Mouse (Mus musculus) CH12.LX (cell line): ENCODE results near the gene Arhgap25. TPM values are rescaled to one million over a fixed set of nuclear protein-coding genes. Genes with fewer than 3 reads are reported as not detected.

Source experiments
- DNase-seq: peaks from one replicate; pipeline ENCODE4 v3.0.0-alpha.2; 2013; ENCODE audit errors: extremely low read depth
- H3K27ac ChIP-seq: 2 replicates; pipeline ENCODE4 v1.5.1; 2012; ENCODE audit warnings: low read depth, mild to moderate bottlenecking, control low read depth, moderate library complexity; ENCODE audit not compliant: insufficient read depth
- H3K27me3 ChIP-seq: replicated peaks from 2 replicates; pipeline ENCODE3; 2012; ENCODE audit warnings: inconsistent platforms
- H3K36me3 ChIP-seq, 2 experiments: replicated peaks in 1 of 2; 2 replicates each; pipeline versions ENCODE3 to v1.6.1; 2012; ENCODE audit warnings: inconsistent platforms in 1 of 2, low read length in 1 of 2, mild to moderate bottlenecking in 1 of 2, mixed read lengths in 1 of 2, moderate library complexity in 1 of 2; ENCODE audit not compliant: control insufficient read depth in 1 of 2, insufficient read depth in 1 of 2
- H3K4me1 ChIP-seq, 2 experiments: 2 replicates each; pipeline ENCODE4 v1.6.1; 2012; ENCODE audit warnings: inconsistent platforms in 1 of 2, moderate library complexity in 1 of 2; ENCODE audit not compliant: insufficient read depth in 2 of 2, control insufficient read depth in 1 of 2
- H3K4me2 ChIP-seq: 2 replicates; pipeline ENCODE4 v1.6.1; 2012; ENCODE audit warnings: low read depth, mild to moderate bottlenecking, control low read depth; ENCODE audit not compliant: poor library complexity, insufficient read depth, severe bottlenecking
- H3K4me3 ChIP-seq, 3 experiments: fragments of 150-350 bp in 1 of 3; sonication (generic) in 1 of 3; replicated peaks in 1 of 3; 2 replicates each; pipeline versions ENCODE3 to v1.5.1; 2011 to 2012; ENCODE audit warnings: low read depth in 2 of 3, low read length in 2 of 3, mild to moderate bottlenecking in 2 of 3, moderate library complexity in 2 of 3, control low read depth in 1 of 3, improper control_type of control experiment in 1 of 3, inconsistent platforms in 1 of 3, mixed read lengths in 1 of 3; ENCODE audit not compliant: poor library complexity in 1 of 3
- H3K79me2 ChIP-seq: replicated peaks from 2 replicates; pipeline ENCODE4 v1.6.1; 2012; ENCODE audit warnings: mild to moderate bottlenecking, moderate library complexity; ENCODE audit not compliant: control insufficient read depth, poor library complexity, insufficient read depth, severe bottlenecking; ENCODE audit errors: extremely low read depth
- H3K9ac ChIP-seq: 2 replicates; pipeline ENCODE4 v1.6.1; 2012; ENCODE audit warnings: low read depth, mild to moderate bottlenecking, control low read depth, moderate library complexity; ENCODE audit not compliant: insufficient read depth
- H3K9me3 ChIP-seq: replicated peaks from 2 replicates; pipeline ENCODE3; 2012; ENCODE audit warnings: low read length, inconsistent platforms, mixed read lengths
- BHLHE40 ChIP-seq: IDR thresholded peaks from 2 replicates; pipeline ENCODE4 v1.6.1; 2011; ENCODE audit warnings: mild to moderate bottlenecking, low read depth, low read length, improper control_type of control experiment
- CHD1 ChIP-seq: IDR thresholded peaks from 2 replicates; pipeline ENCODE4 v1.6.1; 2012; ENCODE audit warnings: low read depth, low read length, improper control_type of control experiment, inconsistent platforms
- E2F4 ChIP-seq: IDR thresholded peaks from 2 replicates; pipeline ENCODE4 v1.6.1; 2011; ENCODE audit warnings: low read depth, low read length, improper control_type of control experiment; ENCODE audit not compliant: insufficient replicate concordance
- ELF1 ChIP-seq: IDR thresholded peaks from 2 replicates; pipeline ENCODE4 v1.6.1; 2014; ENCODE audit warnings: low read depth, mild to moderate bottlenecking, inconsistent platforms, low read length, improper control_type of control experiment
- ETS1 ChIP-seq: conservative IDR thresholded peaks from 2 replicates; pipeline ENCODE4 v1.6.1; 2012; ENCODE audit warnings: low read depth, mild to moderate bottlenecking, inconsistent platforms, low read length, improper control_type of control experiment, moderate library complexity
- HCFC1 ChIP-seq: IDR thresholded peaks from 2 replicates; pipeline ENCODE4 v1.6.1; 2012; ENCODE audit warnings: low read depth, mild to moderate bottlenecking, inconsistent platforms, low read length, improper control_type of control experiment
- IRF4 ChIP-seq: IDR thresholded peaks from 2 replicates; pipeline ENCODE4 v1.6.1; 2014; ENCODE audit warnings: low read depth, mild to moderate bottlenecking, inconsistent platforms, low read length, improper control_type of control experiment
- JUND ChIP-seq: conservative IDR thresholded peaks from 2 replicates; pipeline ENCODE4 v1.6.1; 2011; ENCODE audit warnings: low read depth, low read length, improper control_type of control experiment
- MAFK ChIP-seq: IDR thresholded peaks from 2 replicates; pipeline ENCODE4 v1.6.1; 2011; ENCODE audit warnings: low read length, improper control_type of control experiment; ENCODE audit not compliant: insufficient replicate concordance
- MAX ChIP-seq: IDR thresholded peaks from 2 replicates; pipeline ENCODE4 v1.6.1; 2011; ENCODE audit warnings: low read length, improper control_type of control experiment
- MEF2A ChIP-seq: IDR thresholded peaks from 2 replicates; pipeline ENCODE4 v1.6.1; 2014; ENCODE audit warnings: low read depth, mild to moderate bottlenecking, inconsistent platforms, low read length, improper control_type of control experiment, borderline replicate concordance
- MYC ChIP-seq: IDR thresholded peaks from 2 replicates; pipeline ENCODE4 v1.6.1; 2011; ENCODE audit warnings: low read depth, mild to moderate bottlenecking, improper control_type of control experiment, low read length
- NELFE ChIP-seq: IDR thresholded peaks from 2 replicates; pipeline ENCODE4 v1.6.1; 2011; ENCODE audit warnings: low read depth, low read length, improper control_type of control experiment
- NRF1 ChIP-seq: IDR thresholded peaks from 2 replicates; pipeline ENCODE4 v1.6.1; 2014; ENCODE audit warnings: low read depth, mild to moderate bottlenecking, inconsistent platforms, low read length, improper control_type of control experiment, moderate library complexity
- POLR2A ChIP-seq: IDR thresholded peaks from 2 replicates; pipeline ENCODE4 v1.6.1; 2011; ENCODE audit warnings: low read depth, mild to moderate bottlenecking, improper control_type of control experiment, low read length
- SIN3A ChIP-seq: IDR thresholded peaks from 2 replicates; pipeline ENCODE4 v1.6.1; 2012; ENCODE audit warnings: low read length, improper control_type of control experiment, inconsistent platforms
- TBP ChIP-seq: conservative IDR thresholded peaks from 2 replicates; pipeline ENCODE4 v1.6.1; 2011; ENCODE audit warnings: low read depth, low read length, improper control_type of control experiment
- TCF12 ChIP-seq: IDR thresholded peaks from 2 replicates; pipeline ENCODE4 v1.6.1; 2014; ENCODE audit warnings: low read depth, mild to moderate bottlenecking, inconsistent platforms, low read length, improper control_type of control experiment
- UBTF ChIP-seq: IDR thresholded peaks from 2 replicates; pipeline ENCODE4 v1.6.1; 2012; ENCODE audit warnings: low read depth, mild to moderate bottlenecking, inconsistent platforms, low read length, improper control_type of control experiment, moderate library complexity
- ZC3H11A ChIP-seq: IDR thresholded peaks from 2 replicates; pipeline ENCODE4 v1.6.1; 2012; ENCODE audit warnings: low read depth, mild to moderate bottlenecking, inconsistent platforms, low read length, improper control_type of control experiment
- ZKSCAN1 ChIP-seq: IDR thresholded peaks from 2 replicates; pipeline ENCODE4 v1.6.1; 2012; ENCODE audit warnings: low read depth, inconsistent platforms, low read length, improper control_type of control experiment, borderline replicate concordance
- ZMIZ1 ChIP-seq: IDR thresholded peaks from 2 replicates; pipeline ENCODE4 v1.6.1; 2012; ENCODE audit warnings: low read depth, mild to moderate bottlenecking, inconsistent platforms, low read length, improper control_type of control experiment
- dilution Hi-C: fragments of 300-500 bp; cut with MboI; formaldehyde crosslinking; loops from 2 replicates; pipeline ENCODE4 v1.14.3; 2020; ENCODE audit warnings: low sequenced_read_pairs; ENCODE audit not compliant: extremely low pct_unique_long_range_greater_than_20kb, extremely low pct_ligation_motif_present
- in situ Hi-C: fragments of 300-500 bp; cut with MboI; formaldehyde crosslinking; loops from 3 replicates; pipeline ENCODE4 v1.14.3; 2019; ENCODE audit warnings: low sequenced_read_pairs, low pct_ligation_motif_present, low pct_unique_long_range_greater_than_20kb, mixed read lengths
- polyA plus RNA-seq: library from polyadenylated mRNA; unstranded; fragments of >175 nt; gene quantifications from 2 replicates; pipeline ENCODE4 v1.2.1, GENCODE M21; 2012; ENCODE audit warnings: low read depth; ENCODE audit not compliant: insufficient read length
- total RNA-seq, 2 experiments: library from RNA; depleted of rRNA; stranded (reverse); fragments of 300-350 nt in 1 of 2; fragments of >200 nt in 1 of 2; gene quantifications; 2 replicates each; pipeline ENCODE4 v1.2.3; 2012 to 2014

Gene Arhgap25
- total and polyA plus RNA-seq, 3 experiments: 11.7 to 16.5 (median 12.5) TPM

DNA sequence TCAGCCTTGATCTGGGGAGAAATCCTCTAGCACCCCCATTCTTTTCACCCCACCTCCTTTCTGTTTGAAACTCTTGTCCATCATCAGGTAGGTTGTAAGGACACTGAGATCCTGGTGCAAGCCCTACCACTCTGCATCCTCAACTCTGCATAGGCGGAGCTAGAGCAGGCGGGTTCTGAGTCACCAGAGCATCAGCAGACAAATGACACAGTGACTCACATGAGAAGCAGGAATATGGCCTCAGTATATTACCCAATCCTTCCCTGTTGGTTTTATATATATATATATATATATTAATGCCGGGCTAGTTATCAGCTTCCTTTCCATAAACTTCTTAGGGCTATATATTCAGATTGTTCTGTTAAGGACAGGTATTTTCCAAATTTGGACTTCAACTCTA, 97.3 kb downstream of the Arhgap25 start:
- Histone ChIP-seq H3K36me3 (no peaks in the 10 kb centered on the region), H3K79me2 (no peaks in the 10 kb centered on the region), H3K9me3 (peaks cover 7% of the 10 kb centered on the region), H3K4me3 (no peak overlapping the region), H3K4me2 (no peak overlapping the region), H3K4me1 (no peaks in the 10 kb centered on the region), H3K9ac (no peak overlapping the region), H3K27ac (no peak overlapping the region), H3K27me3 (no peaks in the 10 kb centered on the region)
- dilution Hi-C loops: no loop called here
- no peak for TF ChIP-seq CHD1
- no peak for TF ChIP-seq SIN3A
- TF ChIP-seq MAX: no peak
- TF ChIP-seq TCF12: no peak
- no peak for TF ChIP-seq JUND
- in situ Hi-C loops: no loop called here
- no peak for DNase-seq

DNA sequence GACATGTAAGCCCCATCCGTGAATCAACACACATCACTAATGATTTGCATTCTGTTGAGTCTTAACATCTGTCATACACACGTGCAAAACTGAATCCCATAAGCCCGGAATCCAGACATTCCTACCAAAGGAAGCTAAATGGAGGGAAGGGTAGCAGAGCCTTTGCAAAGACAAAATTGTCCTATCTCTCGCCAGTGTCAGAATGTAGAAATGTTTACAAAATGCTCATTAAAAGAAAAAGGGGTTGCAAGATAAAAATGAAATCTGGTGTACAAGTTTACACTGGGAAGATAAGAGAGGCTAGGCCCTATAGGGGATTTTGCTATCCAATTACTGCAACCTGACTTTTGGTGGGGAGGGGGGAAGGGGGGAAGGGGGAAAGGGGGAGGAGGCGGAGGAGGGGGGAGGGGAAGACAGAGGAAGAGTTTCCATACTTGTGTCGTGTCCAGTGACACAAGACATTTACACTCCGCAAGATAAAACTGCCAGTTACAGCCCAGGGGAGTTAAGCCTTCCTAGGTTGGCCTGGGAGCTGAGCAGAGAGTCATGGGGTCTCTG, 104.5 kb downstream of the Arhgap25 start, which contains the start of gene Bmp10:
Bmp10 (plus strand) TSS at position 508 of the 558 bp plus-strand sequence.
- Histone ChIP-seq H3K9me3 (peaks cover 2% of the 10 kb centered on the region), H3K4me1 (0 out of 4 replicates have a peak, but pooled peaks cover 0 to 2% of the 10 kb centered on the region in 2 experiments), H3K36me3 (no peaks in the 10 kb centered on the region), H3K9ac (no peak within 1 kb of the TSS), H3K27ac (no peak within 1 kb of the TSS), H3K4me3 (no peak within 1 kb of the TSS), H3K27me3 (no peaks in the 10 kb centered on the region), H3K4me2 (no peak within 1 kb of the TSS), H3K79me2 (no peaks in the 10 kb centered on the region)
- dilution Hi-C loops: no loop called here
- TF ChIP-seq MEF2A (no peak), ETS1 (no peak), MAFK (no peak), NRF1 (no peak), TCF12 (no peak), E2F4 (no peak)
- DNase-seq: no peak
- in situ Hi-C loops: no loop called here

DNA sequence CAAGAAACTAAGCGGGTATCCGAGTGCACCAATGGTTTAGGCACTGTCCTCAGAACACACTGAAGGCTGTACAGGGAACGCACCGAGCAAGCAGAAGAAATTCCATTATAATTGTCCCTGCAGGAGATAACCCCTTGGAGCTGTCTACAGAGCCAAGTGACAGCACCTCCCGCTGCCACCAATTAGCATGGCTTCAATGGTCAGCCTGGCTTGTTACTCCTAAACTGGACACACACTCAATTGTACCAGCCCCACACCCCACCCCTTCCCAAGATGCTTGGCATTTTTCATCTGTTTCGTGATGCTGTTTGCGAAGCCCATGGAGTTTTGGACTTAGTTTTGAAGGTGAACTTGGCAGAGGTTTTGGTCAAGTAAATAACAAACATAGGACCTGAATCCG, 105.4 kb downstream of the Arhgap25 start:
- H3K27me3 ChIP-seq: no peaks in the 10 kb centered on the region
- no peak overlapping the region for H3K9ac ChIP-seq
- in situ Hi-C loops (no loop called here), dilution Hi-C loops (no loop called here)
- no peak for DNase-seq
- no peaks in the 10 kb centered on the region for H3K9me3 ChIP-seq
- no peak overlapping the region for H3K4me2 ChIP-seq
- 0 out of 4 replicates have a peak, but pooled peaks cover 0 to 2% of the 10 kb centered on the region in 2 experiments for H3K4me1 ChIP-seq
- no peak overlapping the region for H3K27ac ChIP-seq
- TF ChIP-seq POLR2A: no peak
- no peak for TF ChIP-seq JUND
- TF ChIP-seq UBTF: no peak
- no peak for TF ChIP-seq MAX
- no peak for TF ChIP-seq ZC3H11A
- TF ChIP-seq NRF1: no peak
- no peak for TF ChIP-seq ZKSCAN1
- no peak for TF ChIP-seq ETS1
- no peak for TF ChIP-seq TBP
- no peak for TF ChIP-seq ELF1
- TF ChIP-seq IRF4: no peak
- no peak for TF ChIP-seq HCFC1
- TF ChIP-seq SIN3A: no peak
- no peak for TF ChIP-seq BHLHE40
- no peak for TF ChIP-seq NELFE
- TF ChIP-seq ZMIZ1: no peak
- TF ChIP-seq MYC: no peak
- no peak overlapping the region for H3K4me3 ChIP-seq
- no peaks in the 10 kb centered on the region for H3K79me2 ChIP-seq
- no peaks in the 10 kb centered on the region for H3K36me3 ChIP-seq
